Mouse (Mus musculus) right cerebral cortex, adult 18-20 months (tissue): ENCODE measurements at regions not wholly inside any gene's neighbourhood (a gene's known extent, or its start where the extent isn't known, plus 50 kb on each side); places are given as distances from the start of the nearest gene placed in this dataset.

Experiments
- DNase-seq: peaks from one replicate; pipeline ENCODE4 v3.0.0; 2022; ENCODE audit warnings: mixed read lengths

DNA sequence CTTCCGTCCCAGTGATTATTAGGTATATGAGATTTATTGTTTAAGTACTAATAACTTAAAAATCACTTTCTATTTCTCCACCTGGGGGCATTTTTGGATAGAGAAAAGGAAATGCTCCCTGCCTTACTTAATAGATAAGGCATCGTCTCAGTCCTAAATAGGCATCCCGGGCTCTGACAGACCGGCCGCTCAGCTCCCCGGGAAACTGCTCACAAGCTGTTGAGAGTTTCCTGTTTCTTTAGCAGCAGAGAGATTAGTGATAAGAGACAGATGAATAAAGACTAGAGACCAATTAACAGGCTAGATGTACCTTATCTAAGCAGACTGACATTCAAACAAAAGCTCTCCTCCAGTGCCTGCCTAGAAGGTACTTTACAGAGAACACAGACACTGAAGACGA is 148.4 kb downstream of the Slc15a5 start:
- DNase-seq: no peak

DNA sequence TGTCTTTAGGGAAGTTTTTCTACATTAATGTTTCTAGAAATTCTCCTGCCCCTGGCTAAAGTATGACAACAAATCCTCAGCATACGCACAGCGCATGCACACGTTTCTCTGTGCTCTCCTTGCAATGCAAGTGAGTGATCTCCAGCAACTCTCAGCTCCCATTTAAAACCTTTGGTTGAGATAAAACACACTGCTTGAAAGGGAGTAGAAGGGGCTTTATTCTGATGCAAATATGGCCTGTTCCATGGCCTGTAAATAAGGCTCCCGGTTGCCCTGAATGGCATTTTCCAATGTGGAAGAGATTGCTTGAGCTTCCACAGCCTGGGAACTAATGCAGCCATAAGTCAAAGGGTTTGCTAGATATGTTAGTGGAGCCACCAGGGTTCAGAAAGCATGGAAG is 156.4 kb downstream of the Slc15a5 start:
- no peak for DNase-seq

DNA sequence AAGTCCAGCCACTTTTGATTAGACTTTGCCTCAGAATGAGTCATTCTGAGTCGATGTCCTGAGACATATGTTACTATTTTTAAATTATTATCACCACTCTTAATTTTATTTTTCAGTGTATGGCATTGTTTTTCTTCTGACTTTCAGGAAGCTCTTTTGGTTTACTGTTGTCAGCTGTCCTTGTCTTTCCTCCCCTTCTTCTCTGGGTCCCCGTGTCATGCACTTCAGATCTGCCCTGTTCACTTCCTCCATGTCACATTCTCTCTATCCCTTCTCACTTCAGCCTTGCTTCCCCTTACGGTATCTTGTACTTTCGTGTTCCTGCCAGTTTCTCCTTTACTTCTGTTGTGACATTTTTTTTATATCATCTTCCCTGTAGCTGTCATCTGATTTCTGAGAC is 161.6 kb downstream of the Slc15a5 start:
- DNase-seq: no peak

DNA sequence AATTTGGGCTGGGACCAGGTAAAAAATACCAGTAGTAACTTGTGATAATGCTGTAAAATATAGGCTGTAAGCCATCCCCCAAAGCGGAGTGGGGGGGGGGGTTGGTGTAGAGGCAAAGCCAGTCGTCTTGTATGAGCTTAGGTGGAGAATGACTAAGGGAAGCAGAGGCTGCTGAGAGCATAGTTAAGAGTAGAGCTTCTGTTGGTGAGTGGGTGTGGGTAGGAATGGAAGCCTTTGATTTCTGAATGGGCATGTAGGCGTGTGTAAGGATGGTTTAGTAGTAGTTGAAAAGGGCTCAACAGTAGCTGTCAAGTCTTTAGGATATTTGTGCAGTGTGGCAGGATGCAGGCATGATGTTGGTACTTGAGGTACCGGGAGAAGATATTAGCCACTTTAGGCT is 153.5 kb downstream of the Dera start:
- DNase-seq: peak; percentile 42
